Mouse (Mus musculus) kidney, adult 2 months (tissue): Measurements from ENCODE around the gene Cbx6.

Source experiments
- CTCF ChIP-seq: fragments of 200-500 bp; conservative IDR thresholded peaks from 2 replicates; pipeline ENCODE4 v1.5.1; 2011; ENCODE audit warnings: low read depth, mild to moderate bottlenecking, control low read depth, low read length, moderate library complexity, mixed read lengths; ENCODE audit not compliant: insufficient read depth, insufficient read length
- POLR2A ChIP-seq: fragments of 200-500 bp; IDR thresholded peaks from one replicate; pipeline ENCODE4 v1.6.1; 2011; ENCODE audit warnings: low read depth, low read length, control low read depth

- TF ChIP-seq CTCF (no peak), POLR2A (no peak)
Measured at GRCm38 (mm10) chr15:79807050-79807449, 27.4 kb downstream of the Cbx6 start.
